Mouse (Mus musculus): ENCODE results near the gene Cox19. TPM values are rescaled to one million over a fixed set of nuclear protein-coding genes. Genes with fewer than 3 reads are reported as not detected.
"Not testable (repeated sequence)": the region's sequence is repeated elsewhere in the genome, so short reads cannot be mapped to it uniquely, and the experiment has no call there.

Gene Cox19
- polyA plus RNA-seq, 1 experiment from 2014 or later = 91.9 TPM

DNA sequence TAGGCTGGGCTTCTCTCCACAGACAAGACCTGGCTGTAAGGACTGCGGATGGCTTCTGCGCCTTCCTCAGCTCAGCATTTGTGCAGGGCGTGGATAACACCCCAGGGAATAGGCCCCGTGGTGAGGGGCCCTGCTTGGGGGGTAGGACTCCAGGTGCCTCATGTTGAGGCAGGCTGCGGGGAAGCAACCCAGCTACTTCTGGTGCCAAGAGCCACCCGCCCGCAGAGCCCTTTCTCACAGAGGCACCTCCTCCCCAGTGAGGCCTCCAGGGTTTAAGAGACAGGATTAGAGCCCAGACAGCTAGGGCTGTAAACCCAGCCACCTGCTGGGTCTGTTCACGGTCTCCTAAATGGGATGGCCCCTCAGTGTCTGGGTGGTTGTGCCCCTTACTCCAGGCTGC, 410 bp upstream of the Cox19 start:
- 38% methylated on average over 8 of the region's 8 CpGs for WGBS
- ATAC-seq (ENCODE audit: low FRiP score, low read depth) = no peak

DNA sequence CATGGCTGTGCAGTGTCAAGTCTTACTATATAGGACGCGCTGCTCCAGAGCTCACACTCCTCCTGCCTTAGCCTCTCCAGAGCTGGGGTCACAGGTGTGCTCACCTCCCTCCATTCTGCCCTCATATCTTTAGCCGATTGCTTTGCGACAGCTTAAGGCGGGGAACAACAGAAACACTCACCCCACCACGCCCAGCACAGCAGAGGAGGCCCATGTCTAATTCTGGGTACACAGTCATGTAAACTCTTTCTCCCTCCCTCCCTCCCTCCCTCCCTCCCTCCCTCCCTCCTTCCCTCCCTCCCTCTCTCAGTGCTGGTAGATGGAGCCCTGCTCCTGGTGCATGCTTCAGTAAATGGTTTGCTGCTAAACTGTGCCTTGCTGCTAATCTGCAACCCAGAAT, 1.5 kb downstream of the Cox19 start:
- H3K4me1 ChIP-seq (replicated peaks) = peaks cover 5% of the 10 kb centered on the region; the same call in 1 of the 2 replicates
- H3K4me3 ChIP-seq = no peak overlapping the region
- H3K36me3 ChIP-seq = no peaks in the 10 kb centered on the region
- no peaks in the 10 kb centered on the region for H3K9me3 ChIP-seq
- 0 out of 2 replicates have a peak, but pooled peaks cover 7% of the 10 kb centered on the region for H3K27me3 ChIP-seq
- H3K4me2 ChIP-seq = no peak overlapping the region
- WGBS = 87% methylated on average over 6 of the region's 6 CpGs
- no peak overlapping the region for H3K9ac ChIP-seq
- no peak overlapping the region for H3K27ac ChIP-seq (replicated peaks)
- no peak for ATAC-seq (ENCODE audit: low FRiP score, low read depth)

More for the DNA sequence above, 410 bp upstream of the Cox19 start:
- Histone ChIP-seq H3K4me3 (no peak overlapping the region), H3K9ac (no peak overlapping the region), H3K4me1 (replicated peaks) (no peaks in the 10 kb centered on the region), H3K36me3 (no peaks in the 10 kb centered on the region), H3K9me3 (no peaks in the 10 kb centered on the region), H3K27ac (replicated peaks) (no peak overlapping the region), H3K27me3 (0 out of 2 replicates have a peak, but pooled peaks cover 7% of the 10 kb centered on the region), H3K4me2 (no peak overlapping the region)

DNA sequence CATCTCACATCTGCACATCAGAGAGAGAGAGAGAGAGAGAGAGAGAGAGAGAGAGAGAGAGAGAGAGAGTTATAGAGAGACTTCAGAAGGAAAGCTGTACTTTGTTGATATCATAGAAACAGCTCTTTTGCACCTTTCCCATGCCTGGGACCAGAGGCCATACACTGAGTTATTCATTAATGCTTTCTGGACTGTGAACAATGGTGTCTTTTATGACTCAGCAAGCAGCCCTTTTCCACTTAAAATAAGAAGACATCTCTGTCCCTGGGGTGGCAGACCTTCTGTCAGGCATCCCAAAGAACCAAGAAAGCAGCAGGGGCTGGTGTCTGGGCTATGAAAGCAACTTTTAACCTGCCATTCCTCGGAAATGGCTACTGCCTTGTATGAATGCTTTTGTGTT, 4.0 kb downstream of the Cox19 start:
- ATAC-seq (ENCODE audit: low FRiP score, low read depth) = no peak
- H3K4me3 ChIP-seq = no peak overlapping the region
- no peak overlapping the region for H3K27ac ChIP-seq (replicated peaks)
- H3K9me3 ChIP-seq = no peaks in the 10 kb centered on the region
- no peak overlapping the region for H3K4me2 ChIP-seq
- peaks cover 6% of the 10 kb centered on the region for H3K36me3 ChIP-seq
- no peak overlapping the region for H3K9ac ChIP-seq
- H3K27me3 ChIP-seq = 0 out of 2 replicates have a peak, but pooled peaks cover 4% of the 10 kb centered on the region
- 30% methylated on average over 1 of the region's 1 CpGs for WGBS
- H3K4me1 ChIP-seq (replicated peaks) = peaks cover 19% of the 10 kb centered on the region

DNA sequence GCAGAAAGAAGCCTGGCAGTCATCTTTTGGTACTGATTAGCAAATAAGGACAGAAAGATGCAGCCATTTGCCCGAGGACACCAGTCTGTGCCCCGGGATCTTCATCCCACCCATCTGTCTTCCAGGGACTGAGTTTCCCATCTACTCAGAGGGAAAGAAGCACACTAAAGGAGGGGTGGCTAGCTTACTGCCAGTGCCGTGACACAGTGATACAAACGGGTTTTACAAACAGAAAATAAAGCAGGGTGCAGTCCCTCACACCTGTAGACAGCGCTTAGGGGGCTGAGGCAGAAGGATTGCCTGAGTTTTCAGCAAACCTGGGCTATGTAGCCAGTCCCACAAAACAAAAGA, 5.9 kb downstream of the Cox19 start:
- Histone ChIP-seq H3K4me2 (peak overlapping the region; percentile 94), H3K27me3 (no peaks in the 10 kb centered on the region), H3K4me3 (peak overlapping the region; percentile 56), H3K4me1 (replicated peaks) (peaks cover 19% of the 10 kb centered on the region), H3K9me3 (no peaks in the 10 kb centered on the region), H3K9ac (peak overlapping the region; percentile 33; the same call in 1 of the 2 replicates), H3K27ac (replicated peaks) (peak overlapping the region; percentile 68), H3K36me3 (peaks cover 19% of the 10 kb centered on the region)
- WGBS = 10% methylated on average over 5 of the region's 5 CpGs
- peak; percentile 36 for ATAC-seq (ENCODE audit: low FRiP score, low read depth)

DNA sequence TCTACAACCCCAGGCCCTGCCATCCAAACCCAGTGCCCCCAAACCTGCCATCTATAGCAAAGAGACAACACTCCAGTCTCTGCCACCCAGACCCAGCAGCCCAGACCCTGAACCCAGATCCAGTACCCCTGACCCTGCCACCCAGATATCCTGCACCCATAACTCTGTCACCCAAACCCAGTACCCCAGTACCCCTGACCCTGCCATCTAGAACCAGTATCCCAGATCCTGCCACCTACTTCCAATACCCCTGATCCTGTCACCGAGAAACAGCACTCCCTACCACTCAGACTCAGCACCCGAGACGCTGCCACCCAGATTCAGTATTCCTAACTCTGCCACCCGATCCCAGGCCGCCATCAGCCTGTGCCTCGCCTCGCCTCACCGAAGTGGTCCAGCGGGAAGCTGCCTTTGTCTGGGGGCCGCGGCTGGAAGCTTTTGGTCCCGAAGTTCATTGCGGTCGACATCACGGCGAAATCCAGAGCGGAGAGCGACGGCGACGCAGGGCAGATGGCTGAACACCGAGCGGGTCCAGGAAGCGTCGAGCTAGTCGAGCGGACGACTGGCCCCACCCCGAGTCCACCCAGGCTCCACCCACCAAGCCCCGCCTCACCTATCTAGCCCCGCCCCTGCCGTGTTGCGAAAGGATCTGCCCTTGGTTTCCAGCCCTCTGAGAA, 6.4 kb downstream of the Cox19 start:
- peaks cover 19% of the 10 kb centered on the region for H3K4me1 ChIP-seq (replicated peaks)
- peak; percentile 90 for ATAC-seq (ENCODE audit: low FRiP score, low read depth)
- H3K27ac ChIP-seq (replicated peaks) = peak overlapping the region; percentile 68
- peak overlapping the region; percentile 94 for H3K4me2 ChIP-seq
- 0% methylated on average over 33 of the region's 33 CpGs for WGBS
- no peaks in the 10 kb centered on the region for H3K9me3 ChIP-seq
- peak overlapping the region; percentile 56 for H3K4me3 ChIP-seq
- H3K36me3 ChIP-seq = peaks cover 25% of the 10 kb centered on the region
- peak overlapping the region; percentile 75 for H3K9ac ChIP-seq
- no peaks in the 10 kb centered on the region for H3K27me3 ChIP-seq

DNA sequence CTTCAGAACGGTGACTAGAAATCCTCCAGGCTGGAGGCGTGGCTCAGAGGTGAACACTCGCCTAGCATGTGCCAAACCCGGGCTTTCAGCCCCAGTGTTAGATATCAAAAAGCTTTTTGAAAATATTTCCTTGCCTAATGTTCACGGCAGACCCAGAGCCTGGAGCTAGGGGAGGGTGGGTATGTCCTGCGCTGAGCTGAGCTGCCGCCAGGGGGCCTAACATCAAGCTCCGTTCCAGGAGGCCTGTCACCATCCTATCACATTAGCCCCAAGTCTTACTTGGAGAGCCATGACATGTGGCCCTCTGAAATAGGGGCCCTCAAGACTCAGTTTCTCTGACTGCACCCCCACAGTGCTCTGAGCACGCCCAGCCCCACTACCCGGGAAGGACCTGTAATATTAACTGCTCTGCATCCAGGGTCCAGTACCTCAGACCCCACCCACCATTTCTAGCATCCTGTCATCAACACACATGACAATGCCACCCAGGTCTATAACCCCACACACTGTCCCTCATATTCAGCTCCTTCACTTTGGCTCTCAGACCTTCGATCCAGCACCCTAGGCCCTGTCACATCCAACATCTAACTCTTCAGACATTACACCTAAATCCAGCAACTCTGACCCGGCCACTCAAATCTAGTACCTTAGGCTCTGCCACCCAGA, 7.1 kb downstream of the Cox19 start:
- WGBS = 7% methylated on average over 12 of the region's 12 CpGs
- Histone ChIP-seq H3K9ac (peak overlapping the region; percentile 75), H3K4me3 (peak overlapping the region; percentile 56), H3K27me3 (no peaks in the 10 kb centered on the region), H3K27ac (replicated peaks) (peak overlapping the region; percentile 68), H3K4me1 (replicated peaks) (peaks cover 19% of the 10 kb centered on the region), H3K9me3 (no peaks in the 10 kb centered on the region), H3K4me2 (peak overlapping the region; percentile 94), H3K36me3 (peaks cover 31% of the 10 kb centered on the region)
- ATAC-seq (ENCODE audit: low FRiP score, low read depth) = peak; percentile 69; the same call in 1 of the 2 replicates

DNA sequence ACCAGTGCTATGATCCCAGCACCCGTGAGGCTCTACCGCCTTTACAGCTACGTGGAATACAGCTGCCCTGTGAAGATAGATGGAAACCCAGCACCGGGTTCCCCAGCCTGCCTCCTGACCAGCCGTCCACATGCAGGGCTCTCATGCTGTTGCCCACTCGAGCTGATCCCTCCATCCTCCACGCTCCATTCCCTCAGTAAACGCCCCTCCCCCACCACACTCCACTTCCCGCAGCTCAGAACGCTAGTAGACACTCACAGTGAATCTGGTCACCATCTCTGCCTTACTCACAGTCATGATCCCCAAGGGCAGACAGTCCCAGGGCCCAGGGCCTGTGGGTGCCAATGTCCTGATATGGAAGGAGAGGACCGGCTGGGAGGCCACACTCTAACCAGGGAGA, 12.3 kb downstream of the Cox19 start:
- WGBS = 83% methylated on average over 11 of the region's 11 CpGs
- H3K4me2 ChIP-seq = no peak overlapping the region
- no peaks in the 10 kb centered on the region for H3K27me3 ChIP-seq
- H3K9me3 ChIP-seq = no peaks in the 10 kb centered on the region
- peaks cover 7% of the 10 kb centered on the region for H3K4me1 ChIP-seq (replicated peaks)
- no peak for ATAC-seq (ENCODE audit: low FRiP score, low read depth)
- H3K36me3 ChIP-seq = peaks cover 60% of the 10 kb centered on the region
- H3K27ac ChIP-seq (replicated peaks) = no peak overlapping the region
- no peak overlapping the region for H3K4me3 ChIP-seq
- no peak overlapping the region for H3K9ac ChIP-seq

DNA sequence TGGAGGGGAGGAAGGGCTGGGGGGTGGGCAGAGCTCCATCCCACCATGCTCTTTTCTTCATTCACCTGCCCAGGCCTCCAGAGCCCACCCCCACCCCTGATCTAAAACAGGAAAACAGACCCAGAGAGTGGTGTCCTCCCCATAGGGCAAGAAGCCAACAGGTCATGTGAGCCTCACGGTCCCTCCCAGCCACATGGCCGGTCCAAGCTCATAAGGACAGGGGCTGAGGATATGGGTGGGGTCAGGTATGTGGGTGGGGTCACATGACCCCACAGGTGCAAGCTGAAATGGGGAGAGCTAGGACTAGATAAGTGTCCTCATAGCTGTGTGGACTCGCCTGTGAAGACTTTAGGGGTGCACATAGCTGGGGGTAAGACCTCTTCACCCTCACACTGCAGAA, 12.8 kb downstream of the Cox19 start:
- H3K4me2 ChIP-seq = no peak overlapping the region
- 88% methylated on average over 3 of the region's 3 CpGs for WGBS
- no peaks in the 10 kb centered on the region for H3K9me3 ChIP-seq
- no peak overlapping the region for H3K27ac ChIP-seq (replicated peaks)
- H3K9ac ChIP-seq = no peak overlapping the region
- H3K4me3 ChIP-seq = no peak overlapping the region
- no peaks in the 10 kb centered on the region for H3K27me3 ChIP-seq
- H3K4me1 ChIP-seq (replicated peaks) = peaks cover 3% of the 10 kb centered on the region
- no peak for ATAC-seq (ENCODE audit: low FRiP score, low read depth)
- H3K36me3 ChIP-seq = peaks cover 60% of the 10 kb centered on the region

DNA sequence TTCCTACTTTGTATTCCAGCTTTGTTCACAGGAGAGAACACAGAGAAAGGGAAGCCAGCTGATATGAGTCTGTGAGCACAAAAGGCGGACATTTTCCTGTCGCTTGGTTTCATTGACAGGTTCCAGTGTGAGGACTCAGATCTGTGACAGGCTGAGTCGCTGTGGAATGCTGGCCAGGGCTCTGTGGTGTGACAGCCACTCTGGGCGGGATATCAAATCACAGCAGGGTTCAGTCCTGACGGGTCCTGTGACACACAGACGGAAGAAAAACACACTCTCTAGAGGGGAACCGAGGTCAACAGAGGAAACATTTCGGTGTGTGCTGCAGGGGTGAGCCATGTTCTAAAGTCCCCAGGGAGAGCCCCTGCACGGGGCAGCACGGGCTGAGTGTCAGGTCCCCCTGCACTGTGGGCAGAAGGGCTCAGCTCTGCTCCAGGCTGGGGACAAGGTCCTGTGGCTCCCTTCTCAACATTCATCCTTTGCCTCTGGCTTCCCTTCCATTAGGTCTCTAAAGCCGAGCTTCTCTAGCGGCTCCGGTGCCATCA, 13.3 kb downstream of the Cox19 start:
- Histone ChIP-seq H3K27me3 (no peaks in the 10 kb centered on the region), H3K9ac (no peak overlapping the region), H3K4me1 (replicated peaks) (no peaks in the 10 kb centered on the region), H3K27ac (replicated peaks) (no peak overlapping the region), H3K36me3 (peaks cover 60% of the 10 kb centered on the region), H3K4me3 (no peak overlapping the region), H3K4me2 (no peak overlapping the region), H3K9me3 (no peaks in the 10 kb centered on the region)
- 72% methylated on average over 12 of the region's 13 CpGs for WGBS
- no peak for ATAC-seq (ENCODE audit: low FRiP score, low read depth)

DNA sequence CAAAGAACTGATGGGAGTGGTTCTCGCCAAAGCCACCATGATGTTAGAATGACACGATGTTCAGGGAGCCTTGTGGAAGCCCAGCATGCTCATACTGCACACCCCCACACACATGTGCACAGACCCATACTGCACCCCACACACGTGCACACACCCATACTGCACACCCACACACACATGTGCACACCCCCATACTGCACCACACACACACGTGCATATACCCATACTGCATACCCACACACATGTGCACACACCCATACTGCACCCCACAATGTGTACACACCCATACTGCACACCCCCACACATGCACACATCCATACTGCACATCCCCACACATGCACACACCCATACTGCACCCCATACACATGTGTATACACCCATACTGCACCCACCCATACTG, 15.6 kb downstream of the Cox19 start:
- H3K36me3 ChIP-seq = peaks cover 44% of the 10 kb centered on the region
- 90% methylated on average over 4 of the region's 4 CpGs for WGBS
- 0 out of 2 replicates have a peak, but pooled peaks have one; percentile 25 for ATAC-seq (ENCODE audit: low FRiP score, low read depth)

DNA sequence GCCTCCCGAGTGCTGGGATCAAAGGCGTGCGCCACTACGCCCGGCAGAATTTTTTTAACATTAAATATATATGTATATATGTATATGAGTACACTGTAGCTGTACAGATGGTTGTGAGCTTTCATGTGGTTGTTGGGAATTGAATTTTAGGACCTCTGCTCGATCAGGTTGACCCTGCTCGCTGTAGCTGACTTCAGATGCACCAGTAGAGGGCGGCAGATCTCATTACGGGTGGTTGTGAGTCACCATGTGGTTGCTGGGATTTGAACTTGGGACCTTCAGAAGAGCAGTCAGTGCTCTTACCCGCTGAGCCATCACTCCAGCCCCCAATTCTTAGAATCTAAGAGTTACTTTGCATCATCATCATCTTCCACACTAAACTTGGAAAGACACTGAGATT, 16.8 kb downstream of the Cox19 start:
- H3K4me2 ChIP-seq; ATAC-seq (ENCODE audit: low FRiP score, low read depth); H3K27me3 ChIP-seq; H3K9ac ChIP-seq; H3K27ac ChIP-seq (replicated peaks); H3K9me3 ChIP-seq; H3K4me1 ChIP-seq (replicated peaks); H3K4me3 ChIP-seq: not testable (repeated sequence)
- WGBS = 83% methylated on average over 10 of the region's 10 CpGs
- H3K36me3 ChIP-seq = peaks cover 32% of the 10 kb centered on the region

More for the DNA sequence above, 15.6 kb downstream of the Cox19 start:
- Histone ChIP-seq H3K27me3 (no peaks in the 10 kb centered on the region), H3K4me2 (no peak overlapping the region), H3K4me1 (replicated peaks) (no peaks in the 10 kb centered on the region), H3K4me3 (no peak overlapping the region), H3K9ac (no peak overlapping the region), H3K27ac (replicated peaks) (no peak overlapping the region), H3K9me3 (no peaks in the 10 kb centered on the region)

DNA sequence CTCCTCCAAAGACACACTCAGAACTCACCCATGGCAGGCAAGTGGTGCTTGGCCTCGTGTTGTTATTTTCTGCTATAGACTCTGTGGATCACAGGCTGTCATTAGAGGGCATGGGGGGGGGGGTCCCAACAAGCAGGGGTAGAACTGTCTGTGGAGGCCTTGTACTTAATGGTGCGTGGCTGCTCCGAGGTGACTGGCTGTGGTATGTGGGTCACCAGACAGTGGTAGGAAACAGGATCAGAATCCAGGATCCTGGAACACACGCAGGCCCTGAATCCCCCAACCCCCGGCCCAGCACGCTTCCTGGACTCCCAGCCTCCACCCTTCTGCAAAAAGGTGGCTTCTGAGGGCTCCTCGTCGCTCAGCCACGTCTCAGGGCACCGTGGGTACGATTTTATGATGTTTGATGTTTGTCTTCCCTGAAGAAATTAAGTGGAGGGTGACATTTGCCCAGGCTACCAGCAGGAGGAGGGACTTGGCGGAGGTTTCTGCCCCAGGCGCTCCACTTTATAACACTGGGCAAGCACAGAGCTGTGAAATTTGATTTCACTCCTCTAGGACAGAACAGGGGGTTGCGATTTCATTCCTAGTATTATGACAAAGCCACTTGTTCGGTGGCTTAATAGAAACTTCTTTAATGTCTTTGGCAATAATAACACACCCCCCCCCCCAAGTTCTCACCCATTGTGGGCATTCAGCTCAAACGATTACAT, 17.8 kb downstream of the Cox19 start:
- no peak overlapping the region for H3K4me3 ChIP-seq
- no peaks in the 10 kb centered on the region; the same call in 1 of the 2 replicates for H3K27me3 ChIP-seq
- WGBS = 73% methylated on average over 16 of the region's 16 CpGs
- ATAC-seq (ENCODE audit: low FRiP score, low read depth) = no peak
- no peak overlapping the region for H3K9ac ChIP-seq
- H3K27ac ChIP-seq (replicated peaks) = no peak overlapping the region
- H3K4me1 ChIP-seq (replicated peaks) = no peaks in the 10 kb centered on the region
- H3K4me2 ChIP-seq = no peak overlapping the region
- peaks cover 23% of the 10 kb centered on the region for H3K36me3 ChIP-seq
- H3K9me3 ChIP-seq = no peaks in the 10 kb centered on the region
